Mouse (Mus musculus) ES-E14 (cell line): ENCODE measurements around the gene Vps13d.

ENCODE experiments used
- HCFC1 ChIP-seq: IDR thresholded peaks from 2 replicates; pipeline ENCODE4 v1.6.1; 2012; ENCODE audit warnings: low read length, inconsistent platforms, borderline replicate concordance; ENCODE audit not compliant: insufficient read depth
- MAFK ChIP-seq: IDR thresholded peaks from 2 replicates; pipeline ENCODE4 v1.6.1; 2014; ENCODE audit warnings: mild to moderate bottlenecking, low read depth, low read length, inconsistent platforms; ENCODE audit not compliant: insufficient read depth

GRCm38 (mm10) chr4:145037631-145038416 is 157.0 kb downstream of the Vps13d start:
- TF ChIP-seq HCFC1 (no peak), MAFK (no peak)
